Mouse (Mus musculus): Measurements from ENCODE around the gene Rusc2. TPM values are rescaled to one million over a fixed set of nuclear protein-coding genes. Genes with fewer than 3 reads are reported as not detected.

The Rusc2 gene
- total RNA-seq, 2 experiments from 2014 or later, result 127 to 145 TPM

GRCm38 (mm10) chr4:43441639-43442038, 59.9 kb downstream of the Rusc2 start, which contains the start of gene Tesk1:
Gene Tesk1, plus strand, starts transcription at chr4:43441939.
- no peak for DNase-seq (ENCODE audit: low spot score in 2 of 2)

- peak; percentile 99 for DNase-seq (ENCODE audit: low spot score in 2 of 2)
Observed at GRCm38 (mm10) chr4:43442044-43442443, 60.3 kb downstream of the Rusc2 start.

GRCm38 (mm10) chr4:43442456-43443361, 60.9 kb downstream of the Rusc2 start:
- DNase-seq (ENCODE audit: low spot score in 2 of 2), result peak; percentile 56 to 57

GRCm38 (mm10) chr4:43443511-43443910, 61.7 kb downstream of the Rusc2 start:
- DNase-seq (ENCODE audit: low spot score in 2 of 2), result no peak

GRCm38 (mm10) chr4:43447251-43447650, 65.5 kb downstream of the Rusc2 start:
- DNase-seq (ENCODE audit: low spot score in 2 of 2), result no peak

- no peak for DNase-seq (ENCODE audit: low spot score in 2 of 2)
Observed at GRCm38 (mm10) chr4:43448554-43448953, 66.8 kb downstream of the Rusc2 start.

- DNase-seq (ENCODE audit: low spot score in 2 of 2), result no peak
Observed at GRCm38 (mm10) chr4:43452315-43452714, 70.5 kb downstream of the Rusc2 start.

GRCm38 (mm10) chr4:43453413-43453812, 71.6 kb downstream of the Rusc2 start:
- DNase-seq (ENCODE audit: low spot score in 2 of 2), result no peak

- DNase-seq (ENCODE audit: low spot score in 2 of 2), result no peak
Observed at GRCm38 (mm10) chr4:43454041-43454836, 72.5 kb downstream of the Rusc2 start, which contains the start of gene Cd72. Gene Cd72, minus strand, starts transcription at chr4:43454628.

- no peak for DNase-seq (ENCODE audit: low spot score in 2 of 2)
Observed at GRCm38 (mm10) chr4:43456470-43456869, 74.7 kb downstream of the Rusc2 start.

GRCm38 (mm10) chr4:43457124-43457523, 75.3 kb downstream of the Rusc2 start:
- DNase-seq (ENCODE audit: low spot score in 2 of 2), result no peak

- DNase-seq (ENCODE audit: low spot score in 2 of 2), result no peak
Observed at GRCm38 (mm10) chr4:43463102-43463501, 81.3 kb downstream of the Rusc2 start.

GRCm38 (mm10) chr4:43465935-43466334, 84.2 kb downstream of the Rusc2 start:
- no peak for DNase-seq (ENCODE audit: low spot score in 2 of 2)

- no peak for DNase-seq (ENCODE audit: low spot score in 2 of 2)
Observed at GRCm38 (mm10) chr4:43466872-43467271, 85.1 kb downstream of the Rusc2 start.

- no peak for DNase-seq (ENCODE audit: low spot score in 2 of 2)
Observed at GRCm38 (mm10) chr4:43470301-43470700, 88.5 kb downstream of the Rusc2 start.

GRCm38 (mm10) chr4:43473636-43474035, 91.9 kb downstream of the Rusc2 start:
- no peak for DNase-seq (ENCODE audit: low spot score in 2 of 2)

GRCm38 (mm10) chr4:43476604-43477003, 94.8 kb downstream of the Rusc2 start:
- no peak for DNase-seq (ENCODE audit: low spot score in 2 of 2)

Other genes starting within 250 kb of the Rusc2 start
- gene Atp8b5, start 114.8 kb upstream of the Rusc2 start, total RNA-seq (2021), result under 1 TPM; 0.28 to 0.52 TPM
- 1 to 10 TPM in 1 of 2 experiments, under 1 TPM in 1; 0.76 to 2.4 TPM for gene Fam166b, start 47.2 kb downstream of the Rusc2 start, total RNA-seq (2021)
- 10 to 100 TPM; 63.0 to 64.4 TPM for gene Tesk1, start 60.0 kb downstream of the Rusc2 start, total RNA-seq (2021)
- not detected for gene Cd72, start 72.6 kb downstream of the Rusc2 start, total RNA-seq (2021)
- gene Sit1, start 101.8 kb downstream of the Rusc2 start, total RNA-seq (2021), result not detected
- gene Ccdc107, start 110.9 kb downstream of the Rusc2 start, total RNA-seq (2021), result 10 to 100 TPM; 26.0 to 28.3 TPM
- 1 to 10 TPM in 1 of 2 experiments, under 1 TPM in 1; 0.74 to 1.2 TPM for gene Arhgef39, start 117.7 kb downstream of the Rusc2 start, total RNA-seq (2021)
- not detected for gene Car9, start 125.0 kb downstream of the Rusc2 start, total RNA-seq (2021)
- gene Tpm2, start 141.8 kb downstream of the Rusc2 start, total RNA-seq (2021), result 1 to 10 TPM; 6.2 to 8.1 TPM
- gene Creb3, start 180.4 kb downstream of the Rusc2 start, total RNA-seq (2021), result 10 to 100 TPM; 74.0 TPM
- gene Tln1, start 180.7 kb downstream of the Rusc2 start, total RNA-seq (2021), result 10 to 100 TPM; 46.0 to 52.1 TPM
- 10 to 100 TPM; 44.5 to 55.8 TPM for gene Rgp1, start 196.7 kb downstream of the Rusc2 start, total RNA-seq (2021)
- 10 to 100 TPM; 56.1 to 60.6 TPM for gene Gba2, start 196.9 kb downstream of the Rusc2 start, total RNA-seq (2021)
- gene Msmp, start 202.5 kb downstream of the Rusc2 start, total RNA-seq (2021), result not detected
- 10 to 100 TPM; 46.9 to 50.0 TPM for gene Npr2, start 250.0 kb downstream of the Rusc2 start, total RNA-seq (2021)

Data from layer of hippocampus, postnatal 14 days (tissue).